21 mouse cellular contexts compared by ENCODE assay signal in genomic region chr10:39424643-39425042, GRCm38 (mm10). TPM values are rescaled to one million over a fixed set of nuclear protein-coding genes. Genes with fewer than 3 reads are reported as not detected.
A peak's percentile ranks its signal among the peaks of the same experiment; 100 is the strongest.
DNase-seq lines count a peak whose midpoint lies in the region; ATAC-seq lines count a peak whose summit lies in the region.
"Had no signal": no experiment of that assay in that cellular context is flagged by ENCODE, and none has a peak within 500 bp of the region (broad histone marks: within the 10 kb centered on the region; RNA-seq: fewer than 3 reads in every experiment).

No protein-coding gene starts in this region.

- no peaks in the 10 kb centered on the region for H3K27me3 ChIP-seq in heart, embryonic 10.5 days (ENCODE audit: insufficient read depth, poor library complexity, severe bottlenecking)
- H3K27me3 ChIP-seq in heart, embryonic 12.5 days (replicated peaks), result no peaks in the 10 kb centered on the region
- H3K27me3 ChIP-seq: embryonic facial prominence, embryonic 12.5 days; embryonic facial prominence, embryonic 15.5 days; hindbrain, embryonic 13.5 days; intestine, embryonic 15.5 days; kidney, embryonic 15.5 days had no signal

- no peak overlapping the region for H3K9ac ChIP-seq in heart, embryonic 12.5 days
- H3K9ac ChIP-seq: embryonic facial prominence, embryonic 12.5 days; embryonic facial prominence, embryonic 15.5 days; forebrain, postnatal 0 days; hindbrain, embryonic 13.5 days; intestine, embryonic 15.5 days; kidney, embryonic 15.5 days had no signal

- H3K4me1 ChIP-seq in heart, embryonic 10.5 days, result peaks cover 21% of the 10 kb centered on the region
- peaks cover 25% of the 10 kb centered on the region for H3K4me1 ChIP-seq in heart, embryonic 12.5 days (replicated peaks)

- 85% methylated on average over 3 of the region's 3 CpGs for WGBS in heart, embryonic 10.5 days
- WGBS in heart, embryonic 12.5 days, result 88% methylated on average over 3 of the region's 3 CpGs

- peak; percentile 35; the same call in 1 of the 2 replicates for ATAC-seq in frontal cortex, adult (ENCODE audit: low TSS enrichment)
- ATAC-seq in heart, embryonic 12.5 days (ENCODE audit: insufficient number of reproducible peaks, low FRiP score), result no peak
- ATAC-seq: forebrain, embryonic 14.5 days; forebrain, postnatal 0 days; hindbrain, embryonic 16.5 days; intestine, embryonic 15.5 days had no signal

- DNase-seq in adrenal gland, postnatal 14 days, result peak; percentile 1
- DNase-seq in adrenal gland, postnatal 25 days, result no peak
- DNase-seq in frontal cortex, postnatal 10 days (ENCODE audit: low spot score in 2 of 2), result no peak
- peak; percentile 57 for DNase-seq in cerebellum, adult 9-11 months
- DNase-seq in gastrocnemius, postnatal 25 days, result no peak
- DNase-seq in heart, embryonic 10.5 days (ENCODE audit: low spot score), result no peak
- DNase-seq: adrenal gland, postnatal 10 days; forebrain, postnatal 0 days; gastrocnemius, postnatal 10 days; heart, adult 18-20 months; kidney, adult 11 months; kidney, adult 8-10 months had no signal

- H3K4me3 ChIP-seq in heart, embryonic 10.5 days, result no peak overlapping the region
- no peak overlapping the region for H3K4me3 ChIP-seq in heart, embryonic 12.5 days
- H3K4me3 ChIP-seq: embryonic facial prominence, embryonic 12.5 days; embryonic facial prominence, embryonic 15.5 days; hindbrain, embryonic 13.5 days; intestine, embryonic 15.5 days; kidney, embryonic 15.5 days had no signal

- H3K9me3 ChIP-seq in heart, embryonic 10.5 days, result no peaks in the 10 kb centered on the region
- no peaks in the 10 kb centered on the region for H3K9me3 ChIP-seq in heart, embryonic 12.5 days (replicated peaks)
- H3K9me3 ChIP-seq: embryonic facial prominence, embryonic 12.5 days; embryonic facial prominence, embryonic 15.5 days; hindbrain, embryonic 13.5 days; intestine, embryonic 15.5 days; kidney, embryonic 15.5 days had no signal

- H3K4me2 ChIP-seq in heart, embryonic 12.5 days, result no peak overlapping the region
- H3K4me2 ChIP-seq: embryonic facial prominence, embryonic 12.5 days; embryonic facial prominence, embryonic 15.5 days; hindbrain, embryonic 13.5 days; intestine, embryonic 15.5 days; kidney, embryonic 15.5 days had no signal

- no peak overlapping the region for H3K27ac ChIP-seq in heart, embryonic 10.5 days
- no peak overlapping the region for H3K27ac ChIP-seq in heart, embryonic 12.5 days (ENCODE audit: poor library complexity, severe bottlenecking)
- H3K27ac ChIP-seq: embryonic facial prominence, embryonic 12.5 days; embryonic facial prominence, embryonic 15.5 days; hindbrain, embryonic 13.5 days; intestine, embryonic 15.5 days; kidney, embryonic 15.5 days had no signal

- H3K36me3 ChIP-seq in heart, embryonic 10.5 days, result no peaks in the 10 kb centered on the region
- 0 out of 2 replicates have a peak, but pooled peaks cover 6% of the 10 kb centered on the region for H3K36me3 ChIP-seq in heart, embryonic 12.5 days
- H3K36me3 ChIP-seq: embryonic facial prominence, embryonic 15.5 days; intestine, embryonic 15.5 days; kidney, embryonic 15.5 days had no signal

RNA-seq across cellular contexts. Expression of gene Fyn, which starts 56.0 kb away (rescaled TPM):
- 51.8 and 73.6 TPM in 2 replicates for total RNA-seq in adrenal gland, postnatal 14 days (2021)
- 47.7 and 49.6 TPM in 2 replicates for total RNA-seq in adrenal gland, postnatal 25 days (2021)
- total RNA-seq in gastrocnemius, postnatal 25 days (2021), result 1 to 10 TPM; 7.1 to 9.8 TPM
- polyA plus RNA-seq in heart, embryonic 10.5 days (2016; fragmentation: Nextera tagmentation; extraction: Ambion mirVana), result 12.9 and 20.8 TPM in 2 replicates
- 18.0 and 18.7 TPM in 2 replicates for polyA plus RNA-seq in heart, embryonic 12.5 days (2016; fragmentation: Nextera tagmentation; extraction: Ambion mirVana)

Comparison
In these comparisons a context has a peak if more than half of its experiments do, and no peak if none do; other contexts are left out.
1. DNase-seq: peak in adrenal gland, postnatal 14 days (single experiment) and cerebellum, adult 9-11 months (single experiment); none in adrenal gland, postnatal 25 days (single experiment), frontal cortex, postnatal 10 days (0 of 2), gastrocnemius, postnatal 25 days (single experiment) and heart, embryonic 10.5 days (single experiment).